Mouse (Mus musculus) midbrain, embryonic 16.5 days (tissue): ENCODE measurements around the gene Mturn. TPM values are rescaled to one million over a fixed set of nuclear protein-coding genes. Genes with fewer than 3 reads are reported as not detected.

ENCODE experiments used
- ATAC-seq: fragments of 200-750 bp; cut with Nextera tagmentation; 2 replicates; pipeline ENCODE4 v1.8.0; 2017; ENCODE audit warnings: moderate TSS enrichment
- H3K27ac ChIP-seq: fragments of 300-500 bp; sonication (generic); 2 replicates; pipeline ENCODE4 v1.5.1; 2014; ENCODE audit warnings: mild to moderate bottlenecking, low read length, mixed read lengths
- H3K27me3 ChIP-seq: fragments of 300-500 bp; sonication (generic); 2 replicates; pipeline ENCODE4 v1.6.1; 2014; ENCODE audit warnings: low read depth, low read length, mixed read lengths; ENCODE audit not compliant: control insufficient read depth, insufficient read depth
- H3K36me3 ChIP-seq: fragments of 300-500 bp; sonication (generic); 2 replicates; pipeline ENCODE4 v1.6.1; 2014; ENCODE audit warnings: mild to moderate bottlenecking, low read length, moderate library complexity, mixed read lengths; ENCODE audit not compliant: control insufficient read depth, insufficient read depth
- H3K4me1 ChIP-seq: fragments of 300-500 bp; sonication (generic); 2 replicates; pipeline ENCODE4 v1.6.1; 2014; ENCODE audit warnings: mild to moderate bottlenecking, low read length, mixed read lengths; ENCODE audit not compliant: control insufficient read depth, insufficient read depth
- H3K4me2 ChIP-seq: fragments of 300-500 bp; sonication (generic); 2 replicates; pipeline ENCODE4 v1.6.1; 2014; ENCODE audit warnings: mild to moderate bottlenecking, low read length, mixed read lengths
- H3K4me3 ChIP-seq: fragments of 300-500 bp; sonication (generic); 2 replicates; pipeline ENCODE4 v1.5.1; 2014; ENCODE audit warnings: low read depth, mild to moderate bottlenecking, low read length, moderate library complexity, mixed read lengths
- H3K9ac ChIP-seq: fragments of 300-500 bp; sonication (generic); 2 replicates; pipeline ENCODE4 v1.6.1; 2014; ENCODE audit warnings: low read depth, low read length, mixed read lengths
- H3K9me3 ChIP-seq: fragments of 300-500 bp; sonication (generic); replicated peaks from 2 replicates; pipeline ENCODE4 v1.6.1; 2014; ENCODE audit warnings: mild to moderate bottlenecking, low read length, mixed read lengths; ENCODE audit not compliant: control insufficient read depth, poor library complexity, severe bottlenecking
- WGBS: fragments of 180-500 bp; shearing (Covaris S2); extraction: QIAGEN DNeasy Blood & Tissue Kit; methylation state at CpG from one replicate; pipeline ENCODE4 v1.1.7; 2014; 5-methylcytosine and 5-hydroxymethylcytosine counted together
- polyA plus RNA-seq: library from polyadenylated mRNA; unstranded; fragments of >200 nt; fragmentation: Nextera tagmentation; extraction: Ambion mirVana; gene quantifications from 2 replicates; pipeline ENCODE4 v1.2.1, GENCODE M21; 2015

Mturn gene
- polyA plus RNA-seq: 123 and 128 TPM in 2 replicates

- no peaks in the 10 kb centered on the region for H3K27me3 ChIP-seq
- peak; percentile 95 for ATAC-seq
- H3K9ac ChIP-seq: peak within 1 kb of the TSS; percentile 75
These were observed at the start of gene Mturn for GRCm38 (mm10) chr6:54680891-54681745. Gene Mturn (plus strand): TSS chr6:54681624.

DNA sequence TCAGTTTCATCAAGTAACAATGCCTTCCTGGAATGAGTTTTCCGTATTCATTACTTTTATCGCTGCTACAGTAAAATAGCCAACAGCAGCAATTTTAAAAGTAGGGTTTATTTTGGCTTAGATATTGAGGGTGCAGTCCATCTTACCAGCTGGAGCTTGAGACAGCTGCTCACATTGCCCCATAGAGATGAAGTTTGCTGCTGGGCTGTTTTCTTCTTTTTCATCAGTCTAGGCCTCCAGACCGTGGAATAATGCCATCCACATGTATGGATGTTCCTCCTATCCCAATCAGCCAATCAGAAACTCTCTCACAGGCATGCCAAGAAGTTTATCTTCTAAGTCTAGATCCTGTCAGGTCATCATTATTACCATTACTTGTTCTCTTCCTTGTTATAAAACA lies 41.5 kb upstream of the Mturn start:
- H3K4me2 ChIP-seq: no peak overlapping the region
- no peak for ATAC-seq
- no peak overlapping the region for H3K4me3 ChIP-seq
- WGBS: 95% methylated on average over 3 of the region's 3 CpGs
- no peaks in the 10 kb centered on the region for H3K4me1 ChIP-seq
- no peak overlapping the region for H3K9ac ChIP-seq
- H3K27ac ChIP-seq: no peak overlapping the region
- H3K9me3 ChIP-seq: no peaks in the 10 kb centered on the region
- H3K27me3 ChIP-seq: no peaks in the 10 kb centered on the region
- peaks cover 12% of the 10 kb centered on the region for H3K36me3 ChIP-seq

More at GRCm38 (mm10) chr6:54680891-54681745, at the start of gene Mturn:
- Histone ChIP-seq H3K4me1 (peaks cover 32% of the 10 kb centered on the region), H3K27ac (peak within 1 kb of the TSS; percentile 72), H3K4me2 (peak within 1 kb of the TSS; percentile 81), H3K36me3 (no peaks in the 10 kb centered on the region), H3K9me3 (no peaks in the 10 kb centered on the region), H3K4me3 (peak within 1 kb of the TSS; percentile 72)
- WGBS: 5% methylated on average over 30 of the region's 48 CpGs

DNA sequence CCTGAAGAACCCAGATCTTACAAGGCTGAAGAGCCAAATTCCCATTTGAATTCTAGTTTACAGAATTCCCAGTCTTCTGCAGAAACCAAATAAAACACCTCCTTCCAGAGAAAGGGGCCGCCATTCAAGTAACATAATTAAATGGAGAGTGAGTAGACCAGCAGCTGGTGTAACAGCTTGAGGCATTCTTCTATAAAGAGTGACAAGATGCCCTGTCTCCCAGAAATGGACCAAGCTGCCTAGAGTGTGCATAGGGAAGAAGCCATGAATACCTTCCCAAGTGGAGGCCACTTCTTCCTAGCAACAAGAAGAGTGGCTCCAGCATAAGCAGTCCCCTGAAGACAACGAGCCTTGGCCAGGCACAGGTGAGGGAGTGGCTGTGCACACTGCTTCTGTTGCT lies 39.5 kb upstream of the Mturn start:
- ATAC-seq: no peak
- 78% methylated on average over 2 of the region's 2 CpGs for WGBS
- Histone ChIP-seq H3K4me2 (no peak overlapping the region), H3K4me3 (no peak overlapping the region), H3K9ac (no peak overlapping the region), H3K36me3 (peaks cover 12% of the 10 kb centered on the region), H3K4me1 (no peaks in the 10 kb centered on the region), H3K27ac (no peak overlapping the region), H3K27me3 (no peaks in the 10 kb centered on the region), H3K9me3 (no peaks in the 10 kb centered on the region)

DNA sequence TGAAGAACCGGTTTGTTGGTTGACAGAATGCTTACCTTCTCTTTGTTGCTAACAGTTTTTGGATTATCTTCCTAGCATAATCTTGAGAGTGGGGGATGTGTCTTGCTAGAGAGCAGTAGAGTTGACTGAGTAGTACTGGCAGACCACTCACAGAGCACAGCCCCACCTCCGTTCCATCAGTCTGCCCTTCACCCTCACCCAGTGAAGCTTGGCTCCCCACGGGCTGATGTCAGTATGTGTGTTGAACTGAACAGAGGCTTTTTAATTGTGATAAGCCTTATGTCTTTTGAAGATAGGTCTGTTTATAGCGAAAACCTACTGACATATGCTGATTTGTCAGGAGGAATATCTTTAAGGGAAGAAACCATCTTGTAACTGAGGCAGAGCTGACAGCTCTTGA lies 38.2 kb upstream of the Mturn start:
- no peak overlapping the region for H3K9ac ChIP-seq
- 85% methylated on average over 4 of the region's 4 CpGs for WGBS
- no peak overlapping the region for H3K4me2 ChIP-seq

GRCm38 (mm10) chr6:54655471-54656095 lies 25.8 kb upstream of the Mturn start:
- no peaks in the 10 kb centered on the region for H3K36me3 ChIP-seq
- H3K9me3 ChIP-seq: no peaks in the 10 kb centered on the region
- no peak for ATAC-seq
- H3K4me1 ChIP-seq: no peaks in the 10 kb centered on the region
- no peak overlapping the region for H3K4me3 ChIP-seq
- H3K4me2 ChIP-seq: no peak overlapping the region
- 86% methylated on average over 11 of the region's 11 CpGs for WGBS
- no peaks in the 10 kb centered on the region for H3K27me3 ChIP-seq
- H3K27ac ChIP-seq: no peak overlapping the region
- H3K9ac ChIP-seq: no peak overlapping the region

More for the DNA sequence above, 38.2 kb upstream of the Mturn start:
- Histone ChIP-seq H3K4me1 (no peaks in the 10 kb centered on the region), H3K27ac (no peak overlapping the region), H3K36me3 (peaks cover 12% of the 10 kb centered on the region), H3K9me3 (no peaks in the 10 kb centered on the region), H3K4me3 (no peak overlapping the region), H3K27me3 (no peaks in the 10 kb centered on the region)
- no peak for ATAC-seq

DNA sequence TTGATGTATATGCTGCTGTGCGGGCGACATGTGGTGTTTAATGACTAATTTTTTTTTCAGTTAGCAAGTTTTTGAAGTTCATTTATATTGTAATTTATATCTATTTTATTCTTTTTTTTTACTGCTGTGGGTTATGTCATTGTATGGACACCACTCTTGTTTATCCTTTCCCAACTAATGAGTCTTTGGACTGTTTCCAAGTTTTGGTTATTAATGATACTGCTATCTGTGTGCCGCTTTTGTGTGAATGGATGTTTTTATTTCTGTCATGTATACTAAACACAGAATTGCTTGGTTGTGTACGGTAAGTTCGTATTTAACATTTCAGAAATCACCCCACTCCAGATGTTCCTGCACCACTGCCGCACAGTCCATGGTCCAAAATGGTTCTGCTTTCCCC lies 23.6 kb upstream of the Mturn start:
- no peaks in the 10 kb centered on the region for H3K9me3 ChIP-seq
- WGBS: 94% methylated on average over 6 of the region's 6 CpGs
- no peak for ATAC-seq
- H3K36me3 ChIP-seq: no peaks in the 10 kb centered on the region
- no peak overlapping the region for H3K9ac ChIP-seq
- H3K4me2 ChIP-seq: no peak overlapping the region
- H3K27ac ChIP-seq: no peak overlapping the region
- no peaks in the 10 kb centered on the region for H3K27me3 ChIP-seq
- H3K4me3 ChIP-seq: no peak overlapping the region
- H3K4me1 ChIP-seq: no peaks in the 10 kb centered on the region

DNA sequence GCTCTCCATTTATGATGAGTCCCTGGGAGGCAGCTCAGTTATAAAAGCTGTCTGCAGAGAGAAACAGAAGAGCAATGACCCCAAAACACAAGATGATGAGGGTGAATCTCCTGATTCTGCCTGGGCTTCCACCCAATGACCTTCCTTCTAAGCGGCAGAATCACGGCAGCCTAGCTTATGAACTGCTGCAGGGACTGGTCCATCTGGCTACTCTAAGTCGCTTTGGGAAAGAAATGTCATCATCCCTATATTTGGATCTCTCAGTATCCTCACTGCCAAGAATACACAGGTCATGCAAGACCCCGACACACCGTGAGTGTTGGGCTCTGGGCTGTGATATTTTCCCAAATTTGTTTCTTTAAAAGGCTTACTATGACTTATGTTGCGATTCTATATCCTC lies 11.6 kb upstream of the Mturn start:
- no peak overlapping the region for H3K4me2 ChIP-seq
- H3K4me1 ChIP-seq: no peaks in the 10 kb centered on the region
- no peaks in the 10 kb centered on the region for H3K36me3 ChIP-seq
- 90% methylated on average over 6 of the region's 6 CpGs for WGBS
- no peak overlapping the region for H3K4me3 ChIP-seq
- no peak for ATAC-seq
- H3K9ac ChIP-seq: no peak overlapping the region
- no peaks in the 10 kb centered on the region for H3K9me3 ChIP-seq
- H3K27ac ChIP-seq: no peak overlapping the region
- H3K27me3 ChIP-seq: no peaks in the 10 kb centered on the region

- Histone ChIP-seq H3K9me3 (no peaks in the 10 kb centered on the region), H3K4me1 (no peaks in the 10 kb centered on the region), H3K27me3 (no peaks in the 10 kb centered on the region), H3K9ac (no peak overlapping the region), H3K4me2 (no peak overlapping the region), H3K4me3 (no peak overlapping the region), H3K27ac (no peak overlapping the region), H3K36me3 (no peaks in the 10 kb centered on the region)
- 45% methylated on average over 5 of the region's 5 CpGs for WGBS
- ATAC-seq: no peak
These were observed 8.5 kb upstream of the Mturn start for GRCm38 (mm10) chr6:54672901-54673300.

- Histone ChIP-seq H3K9me3 (no peaks in the 10 kb centered on the region), H3K4me2 (no peak overlapping the region), H3K27ac (no peak overlapping the region), H3K4me3 (no peak overlapping the region), H3K9ac (no peak overlapping the region), H3K27me3 (no peaks in the 10 kb centered on the region), H3K36me3 (no peaks in the 10 kb centered on the region), H3K4me1 (peaks cover 21% of the 10 kb centered on the region)
- ATAC-seq: no peak
- 85% methylated on average over 5 of the region's 5 CpGs for WGBS
These were observed 1.7 kb upstream of the Mturn start for GRCm38 (mm10) chr6:54679686-54680085.
